Mouse (Mus musculus): ENCODE measurements around the gene Arhgef3. TPM values are rescaled to one million over a fixed set of nuclear protein-coding genes. Genes with fewer than 3 reads are reported as not detected.

Arhgef3 gene
- polyA plus RNA-seq, 1 experiment from 2014 or later: 6.4 TPM

- H3K4me1 ChIP-seq (replicated peaks; ENCODE audit: control insufficient read depth, insufficient read depth, low read length): peaks cover 16% of the 10 kb centered on the region
- H3K9ac ChIP-seq (ENCODE audit: low read depth, low read length): 0 out of 2 replicates have a peak overlapping the region, but pooled peaks have one; percentile 34
- no peaks in the 10 kb centered on the region for H3K27me3 ChIP-seq (replicated peaks; ENCODE audit: control insufficient read depth, insufficient read depth, low read length)
- peak overlapping the region; percentile 48; the same call in 1 of the 2 replicates for H3K27ac ChIP-seq (ENCODE audit: low read depth, low read length)
- no peaks in the 10 kb centered on the region for H3K36me3 ChIP-seq (ENCODE audit: control insufficient read depth, insufficient read depth, low read length)
- ATAC-seq (replicated peaks; ENCODE audit: low FRiP score): no peak
- no peak overlapping the region for H3K4me3 ChIP-seq (ENCODE audit: low read depth, low read length)
- 41% methylated on average over 18 of the region's 18 CpGs for WGBS
- DNase-seq (ENCODE audit: low spot score): peak; percentile 40
- no peaks in the 10 kb centered on the region for H3K9me3 ChIP-seq (ENCODE audit: control insufficient read depth, low read length)
- peak overlapping the region; percentile 46; the same call in 1 of the 2 replicates for H3K4me2 ChIP-seq
Observed at GRCm38 (mm10) chr14:27230262-27231022, 115.7 kb downstream of the Arhgef3 start.

GRCm38 (mm10) chr14:27231506-27231905, 116.8 kb downstream of the Arhgef3 start:
- Histone ChIP-seq H3K36me3 (ENCODE audit: control insufficient read depth, insufficient read depth, low read length) (no peaks in the 10 kb centered on the region), H3K9ac (ENCODE audit: low read depth, low read length) (no peak overlapping the region), H3K27me3 (replicated peaks; ENCODE audit: control insufficient read depth, insufficient read depth, low read length) (no peaks in the 10 kb centered on the region), H3K4me3 (ENCODE audit: low read depth, low read length) (no peak overlapping the region), H3K9me3 (ENCODE audit: control insufficient read depth, low read length) (no peaks in the 10 kb centered on the region), H3K4me1 (replicated peaks; ENCODE audit: control insufficient read depth, insufficient read depth, low read length) (peaks cover 16% of the 10 kb centered on the region), H3K27ac (ENCODE audit: low read depth, low read length) (no peak overlapping the region), H3K4me2 (no peak overlapping the region)
- ATAC-seq (replicated peaks; ENCODE audit: low FRiP score) (no peak), DNase-seq (ENCODE audit: low spot score) (no peak)
- 73% methylated on average over 8 of the region's 8 CpGs for WGBS

GRCm38 (mm10) chr14:27231974-27232780, 117.5 kb downstream of the Arhgef3 start:
- no peak overlapping the region for H3K27ac ChIP-seq (ENCODE audit: low read depth, low read length)
- 71% methylated on average over 25 of the region's 25 CpGs for WGBS
- peaks cover 16% of the 10 kb centered on the region for H3K4me1 ChIP-seq (replicated peaks; ENCODE audit: control insufficient read depth, insufficient read depth, low read length)
- no peak overlapping the region for H3K4me2 ChIP-seq
- no peaks in the 10 kb centered on the region for H3K27me3 ChIP-seq (replicated peaks; ENCODE audit: control insufficient read depth, insufficient read depth, low read length)
- no peaks in the 10 kb centered on the region for H3K36me3 ChIP-seq (ENCODE audit: control insufficient read depth, insufficient read depth, low read length)
- DNase-seq (ENCODE audit: low spot score) (no peak), ATAC-seq (replicated peaks; ENCODE audit: low FRiP score) (no peak)
- no peak overlapping the region for H3K9ac ChIP-seq (ENCODE audit: low read depth, low read length)
- H3K4me3 ChIP-seq (ENCODE audit: low read depth, low read length): no peak overlapping the region
- H3K9me3 ChIP-seq (ENCODE audit: control insufficient read depth, low read length): no peaks in the 10 kb centered on the region

GRCm38 (mm10) chr14:27233056-27233455, 118.4 kb downstream of the Arhgef3 start:
- H3K36me3 ChIP-seq (ENCODE audit: control insufficient read depth, insufficient read depth, low read length): no peaks in the 10 kb centered on the region
- no peak overlapping the region for H3K9ac ChIP-seq (ENCODE audit: low read depth, low read length)
- H3K4me1 ChIP-seq (replicated peaks; ENCODE audit: control insufficient read depth, insufficient read depth, low read length): peaks cover 19% of the 10 kb centered on the region
- WGBS: 84% methylated on average over 7 of the region's 7 CpGs
- H3K9me3 ChIP-seq (ENCODE audit: control insufficient read depth, low read length): no peaks in the 10 kb centered on the region
- ATAC-seq (replicated peaks; ENCODE audit: low FRiP score) (no peak), DNase-seq (ENCODE audit: low spot score) (no peak)
- H3K4me2 ChIP-seq: no peak overlapping the region
- no peaks in the 10 kb centered on the region for H3K27me3 ChIP-seq (replicated peaks; ENCODE audit: control insufficient read depth, insufficient read depth, low read length)
- H3K4me3 ChIP-seq (ENCODE audit: low read depth, low read length): no peak overlapping the region
- no peak overlapping the region for H3K27ac ChIP-seq (ENCODE audit: low read depth, low read length)

GRCm38 (mm10) chr14:27233656-27234055, 119.0 kb downstream of the Arhgef3 start:
- H3K9ac ChIP-seq (ENCODE audit: low read depth, low read length): no peak overlapping the region
- no peaks in the 10 kb centered on the region for H3K9me3 ChIP-seq (ENCODE audit: control insufficient read depth, low read length)
- H3K27me3 ChIP-seq (replicated peaks; ENCODE audit: control insufficient read depth, insufficient read depth, low read length): no peaks in the 10 kb centered on the region
- WGBS: 77% methylated on average over 2 of the region's 2 CpGs
- DNase-seq (ENCODE audit: low spot score): no peak
- no peak overlapping the region for H3K4me3 ChIP-seq (ENCODE audit: low read depth, low read length)
- no peaks in the 10 kb centered on the region for H3K36me3 ChIP-seq (ENCODE audit: control insufficient read depth, insufficient read depth, low read length)
- no peak overlapping the region for H3K4me2 ChIP-seq
- peaks cover 20% of the 10 kb centered on the region for H3K4me1 ChIP-seq (replicated peaks; ENCODE audit: control insufficient read depth, insufficient read depth, low read length)
- no peak overlapping the region for H3K27ac ChIP-seq (ENCODE audit: low read depth, low read length)
- ATAC-seq (replicated peaks; ENCODE audit: low FRiP score): no peak

GRCm38 (mm10) chr14:27234270-27234840, 119.7 kb downstream of the Arhgef3 start:
- no peaks in the 10 kb centered on the region for H3K27me3 ChIP-seq (replicated peaks; ENCODE audit: control insufficient read depth, insufficient read depth, low read length)
- 58% methylated on average over 4 of the region's 4 CpGs for WGBS
- ATAC-seq (replicated peaks; ENCODE audit: low FRiP score): no peak

GRCm38 (mm10) chr14:27235897-27236553, 121.3 kb downstream of the Arhgef3 start:
- no peaks in the 10 kb centered on the region for H3K27me3 ChIP-seq (replicated peaks; ENCODE audit: control insufficient read depth, insufficient read depth, low read length)
- H3K4me3 ChIP-seq (ENCODE audit: low read depth, low read length): no peak overlapping the region
- no peak overlapping the region for H3K27ac ChIP-seq (ENCODE audit: low read depth, low read length)
- H3K9ac ChIP-seq (ENCODE audit: low read depth, low read length): no peak overlapping the region
- peaks cover 3% of the 10 kb centered on the region; the same call in 1 of the 2 replicates for H3K4me1 ChIP-seq (replicated peaks; ENCODE audit: control insufficient read depth, insufficient read depth, low read length)
- 61% methylated on average over 6 of the region's 6 CpGs for WGBS
- no peaks in the 10 kb centered on the region for H3K9me3 ChIP-seq (ENCODE audit: control insufficient read depth, low read length)
- DNase-seq (ENCODE audit: low spot score): no peak
- ATAC-seq (replicated peaks; ENCODE audit: low FRiP score): no peak
- no peaks in the 10 kb centered on the region for H3K36me3 ChIP-seq (ENCODE audit: control insufficient read depth, insufficient read depth, low read length)
- H3K4me2 ChIP-seq: no peak overlapping the region

More at GRCm38 (mm10) chr14:27234270-27234840, 119.7 kb downstream of the Arhgef3 start:
- DNase-seq (ENCODE audit: low spot score): no peak
- Histone ChIP-seq H3K4me2 (no peak overlapping the region), H3K9ac (ENCODE audit: low read depth, low read length) (no peak overlapping the region), H3K4me1 (replicated peaks; ENCODE audit: control insufficient read depth, insufficient read depth, low read length) (peaks cover 18% of the 10 kb centered on the region), H3K9me3 (ENCODE audit: control insufficient read depth, low read length) (no peaks in the 10 kb centered on the region), H3K36me3 (ENCODE audit: control insufficient read depth, insufficient read depth, low read length) (no peaks in the 10 kb centered on the region), H3K27ac (ENCODE audit: low read depth, low read length) (no peak overlapping the region), H3K4me3 (ENCODE audit: low read depth, low read length) (no peak overlapping the region)

- ATAC-seq (replicated peaks; ENCODE audit: low FRiP score) (no peak), DNase-seq (ENCODE audit: low spot score) (peak; percentile 36)
- peak overlapping the region; percentile 6; the same call in 1 of the 2 replicates for H3K4me3 ChIP-seq (ENCODE audit: low read depth, low read length)
- H3K9ac ChIP-seq (ENCODE audit: low read depth, low read length): no peak overlapping the region
- H3K9me3 ChIP-seq (ENCODE audit: control insufficient read depth, low read length): no peaks in the 10 kb centered on the region
- peaks cover 3% of the 10 kb centered on the region; the same call in 1 of the 2 replicates for H3K4me1 ChIP-seq (replicated peaks; ENCODE audit: control insufficient read depth, insufficient read depth, low read length)
- no peaks in the 10 kb centered on the region for H3K36me3 ChIP-seq (ENCODE audit: control insufficient read depth, insufficient read depth, low read length)
- 24% methylated on average over 12 of the region's 12 CpGs for WGBS
- no peak overlapping the region for H3K27ac ChIP-seq (ENCODE audit: low read depth, low read length)
- no peaks in the 10 kb centered on the region for H3K27me3 ChIP-seq (replicated peaks; ENCODE audit: control insufficient read depth, insufficient read depth, low read length)
- H3K4me2 ChIP-seq: peak overlapping the region; percentile 46
Observed at GRCm38 (mm10) chr14:27237522-27238187, 123.0 kb downstream of the Arhgef3 start.
